Mouse (Mus musculus) kidney, embryonic 15.5 days (tissue): ENCODE results near the gene 1700030J22Rik. TPM values are rescaled to one million over a fixed set of nuclear protein-coding genes. Genes with fewer than 3 reads are reported as not detected.

Experiments used
- ATAC-seq: fragments of 200-750 bp; cut with Nextera tagmentation; replicated peaks from 2 replicates; pipeline ENCODE4 v1.8.0; 2017; ENCODE audit warnings: moderate TSS enrichment; ENCODE audit not compliant: low FRiP score
- H3K27ac ChIP-seq: fragments of 300-500 bp; sonication (generic); 2 replicates; pipeline ENCODE4 v1.5.1; 2015; ENCODE audit warnings: mild to moderate bottlenecking, inconsistent platforms
- H3K27me3 ChIP-seq: fragments of 300-500 bp; sonication (generic); 2 replicates; pipeline ENCODE4 v1.6.1; 2015; ENCODE audit warnings: inconsistent platforms
- H3K36me3 ChIP-seq: fragments of 300-500 bp; sonication (generic); 2 replicates; pipeline ENCODE4 v1.6.1; 2015; ENCODE audit warnings: inconsistent platforms
- H3K4me1 ChIP-seq: fragments of 300-500 bp; sonication (generic); 2 replicates; pipeline ENCODE4 v1.6.1; 2015; ENCODE audit warnings: inconsistent platforms
- H3K4me2 ChIP-seq: fragments of 300-500 bp; sonication (generic); 2 replicates; pipeline ENCODE4 v1.6.1; 2015; ENCODE audit warnings: moderate library complexity, mild to moderate bottlenecking, inconsistent platforms
- H3K4me3 ChIP-seq: fragments of 300-500 bp; sonication (generic); replicated peaks from 2 replicates; pipeline ENCODE4 v1.5.1; 2015; ENCODE audit warnings: mild to moderate bottlenecking, inconsistent platforms
- H3K9ac ChIP-seq: fragments of 300-500 bp; sonication (generic); 2 replicates; pipeline ENCODE4 v1.6.1; 2015; ENCODE audit warnings: mild to moderate bottlenecking, inconsistent platforms
- H3K9me3 ChIP-seq: fragments of 300-500 bp; sonication (generic); replicated peaks from 2 replicates; pipeline ENCODE4 v1.6.1; 2016; ENCODE audit warnings: inconsistent platforms
- WGBS: fragments of 180-500 bp; shearing (Covaris S2); methylation state at CpG from one replicate; pipeline ENCODE4 v1.1.7; 2015; ENCODE audit warnings: mixed read lengths; 5-methylcytosine and 5-hydroxymethylcytosine counted together
- polyA plus RNA-seq: library from polyadenylated mRNA; unstranded; fragments of >200 nt; fragmentation: Nextera tagmentation; extraction: Ambion mirVana; gene quantifications from 2 replicates; pipeline ENCODE4 v1.2.1, GENCODE M21; 2015

1700030J22Rik gene
- 2.4 and 2.5 TPM in 2 replicates for polyA plus RNA-seq

- Histone ChIP-seq H3K27ac (peak within 1 kb of the TSS; percentile 65; the same call in 1 of the 2 replicates), H3K27me3 (no peaks in the 10 kb centered on the region), H3K9me3 (no peaks in the 10 kb centered on the region), H3K4me1 (peaks cover 27% of the 10 kb centered on the region), H3K9ac (peak within 1 kb of the TSS; percentile 47), H3K36me3 (peaks cover 27% of the 10 kb centered on the region), H3K4me2 (peak within 1 kb of the TSS; percentile 88), H3K4me3 (peak within 1 kb of the TSS; percentile 79)
- under 1% methylated on average over 46 of the region's 46 CpGs for WGBS
- ATAC-seq, result peak; percentile 98
These were observed at the start of gene 1700030J22Rik for GRCm38 (mm10) chr8:116978631-116979256. Gene 1700030J22Rik, minus strand, starts transcription at chr8:116978959.

GRCm38 (mm10) chr8:117027601-117028000 is 48.8 kb upstream of the 1700030J22Rik start:
- Histone ChIP-seq H3K9ac (no peak overlapping the region), H3K36me3 (no peaks in the 10 kb centered on the region), H3K27me3 (no peaks in the 10 kb centered on the region), H3K27ac (no peak overlapping the region), H3K4me2 (no peak overlapping the region), H3K9me3 (no peaks in the 10 kb centered on the region), H3K4me1 (0 out of 2 replicates have a peak, but pooled peaks cover 7% of the 10 kb centered on the region), H3K4me3 (no peak overlapping the region)
- no peak for ATAC-seq
- WGBS, result 83% methylated on average over 5 of the region's 5 CpGs

DNA sequence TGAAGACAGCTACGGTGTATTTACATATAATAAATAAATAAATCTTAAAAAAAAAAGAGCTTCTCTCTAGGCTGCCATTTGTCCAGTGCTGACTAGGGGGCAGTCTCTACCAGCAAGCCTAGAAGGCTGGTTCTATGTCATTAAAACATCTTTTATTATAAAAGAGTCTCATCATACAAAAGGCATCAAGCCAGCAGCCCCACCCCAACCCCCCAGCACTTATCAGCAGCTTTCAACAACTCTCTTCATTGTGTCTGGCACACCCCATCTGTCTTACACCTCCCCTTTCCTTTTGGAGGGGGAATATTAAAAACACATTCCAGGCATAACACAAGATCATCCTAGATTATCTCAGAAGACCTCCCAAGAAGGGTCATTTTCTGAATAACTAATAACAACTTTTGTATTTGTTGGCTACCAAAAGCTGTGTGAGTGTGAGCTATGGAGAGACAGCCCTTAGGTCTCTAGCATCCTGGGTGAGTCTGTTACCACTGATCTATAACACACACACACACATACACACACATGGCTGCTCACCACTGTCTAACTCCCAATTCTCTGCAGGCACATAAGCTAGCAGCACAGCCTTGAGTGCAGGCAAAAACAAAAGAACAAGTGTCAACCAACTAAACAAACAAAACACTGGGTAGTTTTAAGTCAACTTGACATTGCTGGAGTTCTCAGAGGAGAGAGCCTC is 43.7 kb upstream of the 1700030J22Rik start:
- Histone ChIP-seq H3K4me1 (no peaks in the 10 kb centered on the region; the same call in 1 of the 2 replicates), H3K9me3 (no peaks in the 10 kb centered on the region), H3K4me3 (no peak overlapping the region), H3K36me3 (no peaks in the 10 kb centered on the region), H3K27me3 (no peaks in the 10 kb centered on the region), H3K27ac (no peak overlapping the region), H3K4me2 (no peak overlapping the region), H3K9ac (no peak overlapping the region)
- ATAC-seq, result no peak
- 74% methylated on average over 1 of the region's 1 CpGs for WGBS

DNA sequence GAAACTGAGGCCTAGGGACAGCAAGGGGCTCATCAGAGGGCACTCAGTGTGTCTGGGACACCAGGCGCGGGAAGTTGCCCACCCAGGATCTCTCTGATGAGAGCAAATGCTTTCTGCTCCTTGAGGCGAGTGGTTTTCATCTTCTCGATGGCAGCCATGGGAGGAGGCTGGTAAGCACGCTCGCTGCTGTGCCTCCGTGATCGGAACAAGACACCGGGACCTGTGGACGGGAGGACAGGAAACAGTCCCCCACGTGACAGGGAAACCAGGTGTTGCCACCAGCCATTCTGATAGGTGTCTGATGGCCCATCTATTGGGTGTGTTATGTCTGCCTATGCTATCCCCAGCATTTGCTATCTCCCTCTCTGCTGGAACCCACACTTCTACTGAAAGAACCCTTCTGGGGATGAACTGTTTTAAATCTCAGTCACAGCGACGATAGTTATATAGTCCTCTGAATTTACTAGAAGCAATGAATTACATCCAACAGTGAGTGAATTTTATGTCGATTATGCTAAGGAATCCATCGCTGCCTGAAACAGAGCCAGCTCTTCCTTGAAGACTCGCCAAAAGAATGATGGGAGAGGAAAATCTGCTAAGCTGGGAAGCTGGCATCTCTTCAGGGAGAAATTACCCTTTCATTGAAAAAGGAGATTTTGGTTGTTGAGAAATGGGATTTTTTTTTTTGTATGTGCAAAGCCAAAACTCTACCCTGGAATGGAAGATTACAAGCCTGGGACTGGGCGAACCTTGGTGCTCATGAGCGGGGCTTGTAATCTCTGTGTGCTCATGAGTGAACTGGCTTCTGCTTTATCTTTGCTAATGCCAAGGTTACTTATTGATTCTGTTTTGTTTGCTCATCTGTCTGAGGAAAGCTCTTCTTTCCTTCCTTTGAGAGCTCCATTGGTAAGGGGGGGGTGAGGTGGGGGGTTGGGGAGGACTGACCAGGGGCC is 40.8 kb upstream of the 1700030J22Rik start:
- WGBS, result 76% methylated on average over 18 of the region's 18 CpGs
- H3K27ac ChIP-seq, result no peak overlapping the region
- no peak overlapping the region for H3K9ac ChIP-seq
- H3K4me2 ChIP-seq, result no peak overlapping the region
- H3K9me3 ChIP-seq, result no peaks in the 10 kb centered on the region
- H3K4me3 ChIP-seq, result no peak overlapping the region
- no peak for ATAC-seq
- no peaks in the 10 kb centered on the region; the same call in 1 of the 2 replicates for H3K4me1 ChIP-seq
- H3K27me3 ChIP-seq, result no peaks in the 10 kb centered on the region
- no peaks in the 10 kb centered on the region for H3K36me3 ChIP-seq

- Histone ChIP-seq H3K27me3 (no peaks in the 10 kb centered on the region), H3K4me3 (no peak overlapping the region), H3K9me3 (no peaks in the 10 kb centered on the region), H3K36me3 (no peaks in the 10 kb centered on the region), H3K27ac (no peak overlapping the region), H3K4me2 (no peak overlapping the region), H3K4me1 (no peaks in the 10 kb centered on the region; the same call in 1 of the 2 replicates), H3K9ac (no peak overlapping the region)
- no peak for ATAC-seq
- 94% methylated on average over 4 of the region's 4 CpGs for WGBS
These were observed 39.1 kb upstream of the 1700030J22Rik start for GRCm38 (mm10) chr8:117017896-117018295.

GRCm38 (mm10) chr8:117017006-117017405 is 38.2 kb upstream of the 1700030J22Rik start:
- H3K9ac ChIP-seq, result no peak overlapping the region
- H3K9me3 ChIP-seq, result no peaks in the 10 kb centered on the region
- no peak for ATAC-seq
- no peaks in the 10 kb centered on the region; the same call in 1 of the 2 replicates for H3K4me1 ChIP-seq
- no peak overlapping the region for H3K27ac ChIP-seq
- no peaks in the 10 kb centered on the region for H3K27me3 ChIP-seq
- no peaks in the 10 kb centered on the region for H3K36me3 ChIP-seq
- no peak overlapping the region for H3K4me3 ChIP-seq
- no peak overlapping the region for H3K4me2 ChIP-seq
- WGBS, result 55% methylated on average over 8 of the region's 8 CpGs

DNA sequence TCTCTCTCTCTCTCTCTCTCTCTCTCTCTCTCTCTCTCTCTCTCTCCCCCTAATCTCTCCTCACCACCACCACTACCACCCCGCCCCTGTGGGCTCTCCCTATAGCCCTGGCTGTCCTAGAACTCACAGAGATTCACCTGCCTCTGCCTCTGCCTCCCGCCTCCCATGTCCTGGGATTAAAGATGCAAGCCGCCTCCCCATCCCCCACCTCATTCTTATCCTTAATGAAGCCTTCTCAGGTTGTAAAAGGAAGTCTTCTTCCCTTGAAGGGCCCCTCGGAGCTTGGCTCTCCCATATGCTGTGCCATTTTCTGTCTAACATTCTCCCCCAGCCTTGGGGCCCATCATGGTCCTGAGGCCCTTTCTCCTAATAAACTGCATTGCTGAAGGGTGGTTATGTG is 36.9 kb upstream of the 1700030J22Rik start:
- H3K27ac ChIP-seq, result no peak overlapping the region
- no peak overlapping the region for H3K9ac ChIP-seq
- no peak overlapping the region for H3K4me3 ChIP-seq
- no peaks in the 10 kb centered on the region for H3K36me3 ChIP-seq
- WGBS, result 56% methylated on average over 4 of the region's 4 CpGs
- H3K27me3 ChIP-seq, result no peaks in the 10 kb centered on the region
- ATAC-seq, result no peak
- H3K9me3 ChIP-seq, result no peaks in the 10 kb centered on the region
- no peaks in the 10 kb centered on the region; the same call in 1 of the 2 replicates for H3K4me1 ChIP-seq
- H3K4me2 ChIP-seq, result no peak overlapping the region

GRCm38 (mm10) chr8:117011366-117011765 is 32.6 kb upstream of the 1700030J22Rik start:
- no peak for ATAC-seq
- no peak overlapping the region for H3K9ac ChIP-seq
- H3K4me3 ChIP-seq, result no peak overlapping the region
- no peaks in the 10 kb centered on the region for H3K4me1 ChIP-seq
- no peak overlapping the region for H3K4me2 ChIP-seq
- no peaks in the 10 kb centered on the region for H3K27me3 ChIP-seq
- no peak overlapping the region for H3K27ac ChIP-seq
- 84% methylated on average over 9 of the region's 9 CpGs for WGBS
- H3K9me3 ChIP-seq, result no peaks in the 10 kb centered on the region
- H3K36me3 ChIP-seq, result no peaks in the 10 kb centered on the region

DNA sequence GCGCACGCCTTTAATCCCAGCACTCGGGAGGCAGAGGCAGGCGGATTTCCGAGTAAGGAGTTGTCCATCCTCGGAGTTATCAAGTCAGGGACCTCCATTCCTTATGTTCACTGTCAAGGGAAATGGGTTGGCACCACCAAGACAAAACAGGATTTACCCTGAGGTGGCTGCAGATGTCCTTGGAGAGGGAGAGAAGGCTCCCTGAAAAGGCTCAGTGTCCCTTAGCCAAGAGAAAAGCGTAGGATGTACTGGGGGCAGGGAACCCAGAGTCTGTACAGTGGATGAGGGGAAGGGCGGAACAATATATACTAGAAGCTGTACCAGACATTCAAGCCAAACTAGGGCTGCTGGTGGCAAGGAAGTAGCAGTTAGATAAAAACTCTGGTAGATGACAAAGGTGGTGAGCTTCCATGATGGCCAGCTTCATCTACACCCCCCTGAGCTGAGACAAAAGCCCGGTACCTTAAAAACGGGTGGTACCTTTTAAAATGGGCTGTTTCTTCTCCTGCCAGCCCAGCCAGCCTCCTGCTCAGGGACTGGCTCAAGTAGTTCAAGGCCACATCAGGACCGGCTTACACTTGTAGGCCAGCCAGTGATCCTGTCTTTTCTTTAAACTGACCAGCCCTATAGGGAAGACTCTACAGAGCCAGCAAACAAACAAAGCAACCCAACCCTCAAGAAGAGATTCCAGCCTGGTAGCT is 15.4 kb upstream of the 1700030J22Rik start:
- Histone ChIP-seq H3K36me3 (peaks cover 10% of the 10 kb centered on the region), H3K4me2 (peak overlapping the region; percentile 93), H3K27me3 (no peaks in the 10 kb centered on the region), H3K9ac (peak overlapping the region; percentile 39; the same call in 1 of the 2 replicates), H3K9me3 (no peaks in the 10 kb centered on the region), H3K27ac (peak overlapping the region; percentile 63; the same call in 1 of the 2 replicates), H3K4me1 (peaks cover 22% of the 10 kb centered on the region), H3K4me3 (peak overlapping the region; percentile 85)
- 65% methylated on average over 11 of the region's 11 CpGs for WGBS
- ATAC-seq, result no peak

DNA sequence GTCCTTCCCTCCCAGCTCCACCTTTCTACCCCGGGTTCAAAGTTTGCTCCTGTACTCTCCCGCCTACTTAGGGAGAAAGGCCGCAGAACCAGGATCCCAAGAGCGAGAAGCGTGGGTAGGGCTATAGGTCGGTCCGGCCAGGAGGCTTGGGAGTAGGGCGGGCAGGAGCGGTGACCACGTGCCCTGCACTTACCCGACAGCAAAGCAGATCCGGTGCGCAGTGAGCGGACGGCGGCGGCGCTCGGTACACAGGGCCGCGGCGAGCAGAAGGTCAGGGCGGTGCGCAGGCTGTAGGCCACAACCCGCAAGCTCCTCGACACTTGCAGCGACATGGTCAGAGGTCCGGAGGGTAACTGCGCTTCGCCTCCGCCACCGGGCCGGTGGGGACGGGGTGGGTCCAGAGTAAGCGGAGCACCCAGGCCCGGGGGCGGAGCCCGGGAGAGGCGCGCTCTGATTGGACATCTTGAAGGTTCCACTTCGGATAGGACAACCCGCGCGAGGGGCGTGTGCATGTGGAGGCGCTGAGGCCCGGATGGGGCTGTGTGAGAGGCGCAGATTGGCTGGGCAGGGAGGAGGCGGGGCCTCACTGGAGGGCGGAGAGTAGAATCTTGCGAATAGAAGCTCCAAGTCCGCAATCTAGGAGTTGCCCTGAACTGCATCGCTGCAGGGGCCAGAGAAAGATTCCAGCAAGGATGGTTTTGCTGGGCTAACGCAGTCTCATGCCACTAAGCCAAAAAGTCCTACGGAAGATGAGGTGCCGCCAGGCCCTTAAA is 14.5 kb upstream of the 1700030J22Rik start, which contains the start of gene Gcsh:
Gcsh (minus strand) TSS at position 443 of the 773 bp plus-strand sequence.
- Histone ChIP-seq H3K4me1 (peaks cover 22% of the 10 kb centered on the region), H3K27ac (peak within 1 kb of the TSS; percentile 86), H3K4me2 (peak within 1 kb of the TSS; percentile 93), H3K9me3 (no peaks in the 10 kb centered on the region), H3K4me3 (peak within 1 kb of the TSS; percentile 85), H3K9ac (peak within 1 kb of the TSS; percentile 80), H3K36me3 (peaks cover 16% of the 10 kb centered on the region), H3K27me3 (no peaks in the 10 kb centered on the region)
- under 1% methylated on average over 56 of the region's 56 CpGs for WGBS
- ATAC-seq, result peak; percentile 100
